Mouse (Mus musculus): Measurements from ENCODE around the gene Cisd2. TPM values are rescaled to one million over a fixed set of nuclear protein-coding genes. Genes with fewer than 3 reads are reported as not detected.

Cisd2 gene
- total RNA-seq, 2 experiments from 2014 or later: 34.9 to 39.1 TPM

GRCm38 (mm10) chr3:135411824-135412223, 11.9 kb downstream of the Cisd2 start:
- DNase-seq (ENCODE audit: low spot score in 2 of 2): no peak

GRCm38 (mm10) chr3:135411056-135411455, 12.7 kb downstream of the Cisd2 start:
- DNase-seq (ENCODE audit: low spot score in 2 of 2): no peak

GRCm38 (mm10) chr3:135409219-135409618, 14.5 kb downstream of the Cisd2 start:
- no peak for DNase-seq (ENCODE audit: low spot score in 2 of 2)

GRCm38 (mm10) chr3:135407351-135407750, 16.4 kb downstream of the Cisd2 start:
- no peak for DNase-seq (ENCODE audit: low spot score in 2 of 2)

GRCm38 (mm10) chr3:135404599-135404998, 19.1 kb downstream of the Cisd2 start:
- no peak for DNase-seq (ENCODE audit: low spot score in 2 of 2)

- DNase-seq (ENCODE audit: low spot score in 2 of 2): no peak
These were observed 19.9 kb downstream of the Cisd2 start for GRCm38 (mm10) chr3:135403856-135404255.

GRCm38 (mm10) chr3:135403211-135403610, 20.5 kb downstream of the Cisd2 start:
- DNase-seq (ENCODE audit: low spot score in 2 of 2): no peak

GRCm38 (mm10) chr3:135402201-135402658, 21.5 kb downstream of the Cisd2 start:
- peak; percentile 86 to 88 for DNase-seq (ENCODE audit: low spot score in 2 of 2)

- no peak for DNase-seq (ENCODE audit: low spot score in 2 of 2)
These were observed 26.6 kb downstream of the Cisd2 start for GRCm38 (mm10) chr3:135397112-135397511.

- DNase-seq (ENCODE audit: low spot score in 2 of 2): no peak
These were observed 27.6 kb downstream of the Cisd2 start for GRCm38 (mm10) chr3:135396081-135396480.

- DNase-seq (ENCODE audit: low spot score in 2 of 2): no peak
These were observed 28.6 kb downstream of the Cisd2 start for GRCm38 (mm10) chr3:135395085-135395484.

- DNase-seq (ENCODE audit: low spot score in 2 of 2): no peak
These were observed 30.5 kb downstream of the Cisd2 start for GRCm38 (mm10) chr3:135393186-135393585.

GRCm38 (mm10) chr3:135379868-135380267, 43.9 kb downstream of the Cisd2 start:
- DNase-seq (ENCODE audit: low spot score in 2 of 2): no peak

GRCm38 (mm10) chr3:135377445-135377844, 46.3 kb downstream of the Cisd2 start:
- no peak for DNase-seq (ENCODE audit: low spot score in 2 of 2)

GRCm38 (mm10) chr3:135375836-135376235, 47.9 kb downstream of the Cisd2 start:
- DNase-seq (ENCODE audit: low spot score in 2 of 2): no peak

- DNase-seq (ENCODE audit: low spot score in 2 of 2): no peak
These were observed 66.3 kb downstream of the Cisd2 start for GRCm38 (mm10) chr3:135357394-135357793.

Other genes starting within 250 kb of the Cisd2 start
- gene Cenpe, start 211.4 kb downstream of the Cisd2 start, total RNA-seq (2021): 1 to 10 TPM; 5.0 to 6.1 TPM
- 1 to 10 TPM; 2.6 to 3.2 TPM for gene Bdh2, start 142.7 kb downstream of the Cisd2 start, total RNA-seq (2021)
- 1 to 10 TPM; 4.5 to 5.2 TPM for gene Slc9b2, start 116.2 kb downstream of the Cisd2 start, total RNA-seq (2021)
- gene Slc9b1, start 75.9 kb downstream of the Cisd2 start, total RNA-seq (2021): 1 to 10 TPM in 1 of 2 experiments, under 1 TPM in 1; 0.57 to 1.2 TPM
- gene Ube2d3, start 14.2 kb upstream of the Cisd2 start, total RNA-seq (2021): 100 to 1,000 TPM; 258 to 279 TPM
- gene Manba, start 61.7 kb upstream of the Cisd2 start, total RNA-seq (2021): 1 to 10 TPM; 6.9 to 8.0 TPM

Measured in layer of hippocampus, postnatal 10 days (tissue).